Mouse (Mus musculus): Measurements from ENCODE around the gene Trub1. TPM values are rescaled to one million over a fixed set of nuclear protein-coding genes. Genes with fewer than 3 reads are reported as not detected.
A peak's percentile ranks its signal among the peaks of the same experiment; 100 is the strongest.

Trub1 gene
- polyA plus RNA-seq, 1 experiment = 8.1 TPM

GRCm38 (mm10) chr19:57451762-57452161, 950 bp upstream of the Trub1 start:
- 96% methylated on average over 4 of the region's 4 CpGs for WGBS
- Histone ChIP-seq H3K36me3 (ENCODE audit: control insufficient read depth, insufficient read depth, low read length) (no peaks in the 10 kb centered on the region), H3K27ac (ENCODE audit: control insufficient read depth, insufficient read depth, low read length) (no peak overlapping the region), H3K27me3 (ENCODE audit: control insufficient read depth, insufficient read depth, low read length) (no peaks in the 10 kb centered on the region), H3K4me1 (replicated peaks; ENCODE audit: control insufficient read depth, insufficient read depth, low read length) (no peaks in the 10 kb centered on the region), H3K4me3 (ENCODE audit: control insufficient read depth, insufficient read depth, low read length) (no peak overlapping the region)
- DNase-seq = no peak
- no peak for TF ChIP-seq POLR2A (IDR thresholded peaks at IDR 0.05; ENCODE audit: control insufficient read depth, extremely low read depth, insufficient read depth, low read length, poor library complexity)
- no peak for TF ChIP-seq CTCF (IDR thresholded peaks at IDR 0.05; ENCODE audit: borderline replicate concordance, control insufficient read depth, extremely low read depth, insufficient read depth, low read length, poor library complexity)

GRCm38 (mm10) chr19:57453218-57453600, 497 bp downstream of the Trub1 start:
- no peak overlapping the region for H3K27ac ChIP-seq (ENCODE audit: control insufficient read depth, insufficient read depth, low read length)
- TF ChIP-seq CTCF (IDR thresholded peaks at IDR 0.05; ENCODE audit: borderline replicate concordance, control insufficient read depth, extremely low read depth, insufficient read depth, low read length, poor library complexity) (no peak), POLR2A (IDR thresholded peaks at IDR 0.05; ENCODE audit: control insufficient read depth, extremely low read depth, insufficient read depth, low read length, poor library complexity) (no peak)

GRCm38 (mm10) chr19:57455286-57455960, 2.7 kb downstream of the Trub1 start:
- no peaks in the 10 kb centered on the region; the same call in 1 of the 2 replicates for H3K36me3 ChIP-seq (ENCODE audit: control insufficient read depth, insufficient read depth, low read length)
- no peak overlapping the region for H3K4me3 ChIP-seq (ENCODE audit: control insufficient read depth, insufficient read depth, low read length)
- 97% methylated on average over 25 of the region's 25 CpGs for WGBS

More at GRCm38 (mm10) chr19:57453218-57453600, 497 bp downstream of the Trub1 start:
- Histone ChIP-seq H3K36me3 (ENCODE audit: control insufficient read depth, insufficient read depth, low read length) (no peaks in the 10 kb centered on the region), H3K4me3 (ENCODE audit: control insufficient read depth, insufficient read depth, low read length) (peak overlapping the region; percentile 88), H3K27me3 (ENCODE audit: control insufficient read depth, insufficient read depth, low read length) (no peaks in the 10 kb centered on the region), H3K4me1 (replicated peaks; ENCODE audit: control insufficient read depth, insufficient read depth, low read length) (no peaks in the 10 kb centered on the region)
- 5% methylated on average over 6 of the region's 6 CpGs for WGBS
- DNase-seq = no peak

GRCm38 (mm10) chr19:57457075-57457474, 4.4 kb downstream of the Trub1 start:
- H3K27me3 ChIP-seq (ENCODE audit: control insufficient read depth, insufficient read depth, low read length) = no peaks in the 10 kb centered on the region
- TF ChIP-seq CTCF (IDR thresholded peaks at IDR 0.05; ENCODE audit: borderline replicate concordance, control insufficient read depth, extremely low read depth, insufficient read depth, low read length, poor library complexity) (no peak), POLR2A (IDR thresholded peaks at IDR 0.05; ENCODE audit: control insufficient read depth, extremely low read depth, insufficient read depth, low read length, poor library complexity) (no peak)
- peak; percentile 81 for DNase-seq
- 79% methylated on average over 2 of the region's 2 CpGs for WGBS
- no peaks in the 10 kb centered on the region for H3K4me1 ChIP-seq (replicated peaks; ENCODE audit: control insufficient read depth, insufficient read depth, low read length)
- no peaks in the 10 kb centered on the region; the same call in 1 of the 2 replicates for H3K36me3 ChIP-seq (ENCODE audit: control insufficient read depth, insufficient read depth, low read length)
- no peak overlapping the region for H3K27ac ChIP-seq (ENCODE audit: control insufficient read depth, insufficient read depth, low read length)
- H3K4me3 ChIP-seq (ENCODE audit: control insufficient read depth, insufficient read depth, low read length) = no peak overlapping the region

More at GRCm38 (mm10) chr19:57455286-57455960, 2.7 kb downstream of the Trub1 start:
- TF ChIP-seq CTCF (IDR thresholded peaks at IDR 0.05; ENCODE audit: borderline replicate concordance, control insufficient read depth, extremely low read depth, insufficient read depth, low read length, poor library complexity) (no peak), POLR2A (IDR thresholded peaks at IDR 0.05; ENCODE audit: control insufficient read depth, extremely low read depth, insufficient read depth, low read length, poor library complexity) (no peak)
- H3K27ac ChIP-seq (ENCODE audit: control insufficient read depth, insufficient read depth, low read length) = no peak overlapping the region
- H3K27me3 ChIP-seq (ENCODE audit: control insufficient read depth, insufficient read depth, low read length) = no peaks in the 10 kb centered on the region
- H3K4me1 ChIP-seq (replicated peaks; ENCODE audit: control insufficient read depth, insufficient read depth, low read length) = no peaks in the 10 kb centered on the region
- DNase-seq = no peak

- no peaks in the 10 kb centered on the region; the same call in 1 of the 2 replicates for H3K36me3 ChIP-seq (ENCODE audit: control insufficient read depth, insufficient read depth, low read length)
- no peaks in the 10 kb centered on the region for H3K4me1 ChIP-seq (replicated peaks; ENCODE audit: control insufficient read depth, insufficient read depth, low read length)
- DNase-seq = no peak
- WGBS = 91% methylated on average over 8 of the region's 8 CpGs
- H3K4me3 ChIP-seq (ENCODE audit: control insufficient read depth, insufficient read depth, low read length) = no peak overlapping the region
- TF ChIP-seq CTCF (IDR thresholded peaks at IDR 0.05; ENCODE audit: borderline replicate concordance, control insufficient read depth, extremely low read depth, insufficient read depth, low read length, poor library complexity) (no peak), POLR2A (IDR thresholded peaks at IDR 0.05; ENCODE audit: control insufficient read depth, extremely low read depth, insufficient read depth, low read length, poor library complexity) (no peak)
- no peaks in the 10 kb centered on the region for H3K27me3 ChIP-seq (ENCODE audit: control insufficient read depth, insufficient read depth, low read length)
- H3K27ac ChIP-seq (ENCODE audit: control insufficient read depth, insufficient read depth, low read length) = no peak overlapping the region
Measured at GRCm38 (mm10) chr19:57463741-57464140, 11.0 kb downstream of the Trub1 start.

- WGBS = 96% methylated on average over 7 of the region's 7 CpGs
- Histone ChIP-seq H3K4me1 (replicated peaks; ENCODE audit: control insufficient read depth, insufficient read depth, low read length) (no peaks in the 10 kb centered on the region), H3K27me3 (ENCODE audit: control insufficient read depth, insufficient read depth, low read length) (no peaks in the 10 kb centered on the region), H3K4me3 (ENCODE audit: control insufficient read depth, insufficient read depth, low read length) (no peak overlapping the region), H3K27ac (ENCODE audit: control insufficient read depth, insufficient read depth, low read length) (no peak overlapping the region), H3K36me3 (ENCODE audit: control insufficient read depth, insufficient read depth, low read length) (no peaks in the 10 kb centered on the region)
- TF ChIP-seq CTCF (IDR thresholded peaks at IDR 0.05; ENCODE audit: borderline replicate concordance, control insufficient read depth, extremely low read depth, insufficient read depth, low read length, poor library complexity) (no peak), POLR2A (IDR thresholded peaks at IDR 0.05; ENCODE audit: control insufficient read depth, extremely low read depth, insufficient read depth, low read length, poor library complexity) (no peak)
- DNase-seq = no peak
Measured at GRCm38 (mm10) chr19:57465742-57466141, 13.0 kb downstream of the Trub1 start.
